Mouse (Mus musculus): Measurements from ENCODE around the gene Plpp6.
"Not testable (repeated sequence)": the region's sequence is repeated elsewhere in the genome, so short reads cannot be mapped to it uniquely, and the experiment has no call there.

The Plpp6 gene

GRCm38 (mm10) chr19:28982617-28983016 lies 18.9 kb downstream of the Plpp6 start:
- no peak for DNase-seq (ENCODE audit: low read depth, low spot score)

GRCm38 (mm10) chr19:28989515-28989914 lies 25.8 kb downstream of the Plpp6 start:
- no peak for DNase-seq (ENCODE audit: low read depth, low spot score)

GRCm38 (mm10) chr19:28990194-28990589 lies 26.4 kb downstream of the Plpp6 start, which contains the start of gene Cdc37l1:
TSS of gene Cdc37l1 (plus strand) at chr19:28990352.
- peak; percentile 96 for DNase-seq (ENCODE audit: low read depth, low spot score)

DNA sequence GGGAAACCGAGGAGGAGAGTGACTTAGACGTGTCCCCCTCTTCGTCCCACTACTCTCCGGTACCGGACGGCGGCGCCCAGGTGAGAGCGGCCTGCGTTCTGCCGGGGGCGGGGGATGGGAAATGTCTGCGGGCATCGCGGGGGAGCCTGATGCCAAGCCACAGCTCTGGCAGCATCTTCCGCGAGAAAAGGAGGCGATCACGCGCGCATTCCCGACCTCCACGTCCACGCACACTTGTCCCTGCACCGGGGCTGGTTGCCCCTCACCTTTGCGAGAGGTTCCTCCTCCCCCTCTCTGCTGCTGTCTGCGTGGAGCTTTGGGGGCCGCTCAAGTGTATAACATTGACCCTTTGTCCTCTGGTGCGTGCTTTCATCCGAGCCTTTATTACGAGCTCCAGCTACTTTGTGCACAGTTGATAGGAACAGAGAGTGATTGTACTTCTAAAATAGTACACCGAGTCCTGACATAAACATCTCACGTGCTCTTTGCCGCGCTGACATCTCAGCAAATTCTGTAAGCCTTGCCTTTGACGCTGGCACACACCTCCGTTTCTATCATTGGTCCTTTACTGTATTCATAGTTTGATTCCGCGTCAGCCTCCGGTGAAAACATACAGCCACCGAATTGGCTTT lies 27.0 kb downstream of the Plpp6 start:
- no peak for DNase-seq (ENCODE audit: low read depth, low spot score)

GRCm38 (mm10) chr19:28991391-28991790 lies 27.6 kb downstream of the Plpp6 start:
- DNase-seq (ENCODE audit: low read depth, low spot score) = no peak

DNA sequence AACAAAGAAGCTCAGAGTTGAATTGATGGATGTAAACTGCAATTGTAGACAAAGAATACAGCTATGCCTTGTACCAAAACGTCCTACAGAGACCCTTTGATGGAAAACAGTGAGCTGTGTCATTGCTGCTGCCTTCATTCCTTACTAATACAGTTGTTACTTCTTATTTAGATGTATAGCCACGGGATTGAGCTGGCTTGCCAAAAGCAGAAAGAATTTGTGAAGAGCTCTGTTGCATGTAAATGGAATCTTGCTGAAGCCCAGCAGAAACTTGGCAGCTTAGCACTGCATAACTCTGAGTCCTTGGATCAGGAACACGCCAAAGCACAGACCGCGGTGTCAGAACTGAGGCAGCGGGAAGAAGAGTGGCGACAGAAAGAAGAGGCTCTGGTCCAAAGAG lies 31.1 kb downstream of the Plpp6 start:
- DNase-seq (ENCODE audit: low read depth, low spot score) = no peak

GRCm38 (mm10) chr19:28995366-28995765 lies 31.6 kb downstream of the Plpp6 start:
- DNase-seq (ENCODE audit: low read depth, low spot score) = no peak

DNA sequence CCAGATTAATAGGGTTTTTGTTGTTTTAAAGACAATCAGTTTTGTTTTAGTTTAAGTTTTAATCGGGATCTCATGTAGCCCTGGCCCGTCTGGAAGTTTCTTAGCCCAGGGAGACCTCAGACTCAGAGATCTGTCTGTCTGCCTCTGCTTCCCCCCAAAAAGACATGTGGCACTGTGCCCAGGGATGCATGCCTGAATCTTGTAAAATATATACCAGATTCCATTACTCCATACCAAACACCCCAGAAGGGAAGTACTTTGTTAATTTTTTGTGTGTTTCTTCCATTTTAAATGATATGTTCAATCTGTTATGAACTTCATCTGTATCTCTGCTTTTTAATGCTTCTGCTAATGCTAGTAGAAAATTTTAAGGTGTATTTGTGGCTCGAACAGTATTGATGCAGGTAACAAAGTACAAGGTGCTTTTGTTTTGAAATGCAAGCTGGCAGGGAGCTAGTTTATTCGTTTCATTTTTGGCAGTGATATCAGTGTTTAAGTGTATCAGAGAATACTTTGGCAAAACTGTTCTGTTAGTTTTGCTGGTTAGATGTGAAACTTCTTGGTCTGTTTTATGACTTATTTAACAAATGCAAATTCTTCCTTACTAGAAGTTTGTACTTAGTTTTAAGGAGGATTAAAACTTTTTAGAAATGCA lies 34.4 kb downstream of the Plpp6 start:
- no peak for DNase-seq (ENCODE audit: low read depth, low spot score)

DNA sequence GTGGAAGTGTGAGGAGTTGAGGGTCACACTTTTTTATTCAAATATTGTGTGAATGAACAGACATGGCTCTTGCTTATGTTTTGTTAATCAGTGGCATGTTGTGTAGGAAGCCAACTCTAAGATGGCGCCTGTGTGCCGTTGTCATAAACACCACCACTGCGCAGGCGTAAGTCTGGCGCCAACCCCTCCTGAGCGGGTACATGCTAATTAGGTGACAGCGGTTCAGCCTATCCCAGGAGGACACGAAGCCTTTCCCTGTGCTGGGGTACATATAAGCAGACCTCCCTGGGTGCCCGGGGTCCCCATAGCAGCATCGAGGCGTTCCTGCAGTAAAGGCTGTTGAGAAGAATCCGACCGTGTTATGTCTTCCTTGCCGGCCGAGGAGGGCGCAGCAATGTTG lies 36.6 kb downstream of the Plpp6 start:
- not testable (repeated sequence) for DNase-seq (ENCODE audit: low read depth, low spot score)

- DNase-seq (ENCODE audit: low read depth, low spot score) = no peak
Measured at GRCm38 (mm10) chr19:29008069-29008706, 44.4 kb downstream of the Plpp6 start.

DNA sequence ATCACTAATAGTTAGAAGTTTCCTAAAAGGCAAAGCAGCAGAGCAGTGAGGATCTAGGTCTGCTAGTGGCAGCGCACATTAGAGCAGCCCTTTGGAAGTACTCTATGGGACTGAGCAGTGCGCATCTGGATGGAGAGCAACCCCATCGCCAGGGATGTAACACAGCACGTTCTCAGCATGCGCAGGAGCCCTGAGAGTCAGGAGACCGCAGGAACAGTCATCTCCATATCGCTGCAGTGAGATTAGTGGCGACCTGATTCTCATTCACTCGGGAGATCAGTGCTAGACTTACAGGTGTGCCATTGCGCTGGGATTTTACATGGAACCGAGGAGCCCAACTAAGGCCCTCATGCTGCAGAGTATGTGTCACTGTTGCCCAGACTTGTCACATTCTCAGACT lies 45.3 kb downstream of the Plpp6 start:
- no peak for DNase-seq (ENCODE audit: low read depth, low spot score)

DNA sequence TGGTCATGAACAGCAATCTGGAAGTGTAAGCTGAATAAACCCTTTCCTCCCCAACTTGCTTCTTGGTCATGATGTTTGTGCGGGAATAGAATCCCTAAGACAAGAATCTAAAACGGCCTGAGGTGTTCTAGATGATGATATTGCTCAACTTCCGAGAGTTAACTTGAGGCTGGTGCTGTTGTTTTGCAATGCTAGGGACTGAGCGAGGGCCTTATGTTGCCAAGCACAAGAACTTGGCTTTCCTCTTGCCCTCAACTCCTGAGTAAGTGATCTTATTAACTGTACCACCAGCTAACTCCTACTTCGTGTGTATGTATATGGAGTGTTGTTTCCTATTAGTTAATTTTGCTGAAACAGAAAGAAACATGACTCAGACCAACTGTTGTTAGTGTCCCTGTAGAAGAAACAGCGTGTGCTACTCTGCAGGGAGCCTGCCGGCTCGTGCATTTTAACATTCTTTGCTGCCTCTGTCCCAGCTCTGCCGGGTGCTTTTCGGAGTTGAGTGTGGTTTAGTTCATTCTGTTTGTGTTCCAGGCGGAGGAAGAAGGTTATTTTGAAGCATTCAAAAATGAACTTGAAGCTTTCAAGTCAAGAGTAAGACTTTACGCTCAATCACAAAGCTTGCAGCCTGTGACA lies 47.7 kb downstream of the Plpp6 start:
- DNase-seq (ENCODE audit: low read depth, low spot score) = no peak

GRCm38 (mm10) chr19:29014466-29015055 lies 50.8 kb downstream of the Plpp6 start:
- DNase-seq (ENCODE audit: low read depth, low spot score) = no peak

- DNase-seq (ENCODE audit: low read depth, low spot score) = no peak
Measured at GRCm38 (mm10) chr19:29015410-29016203, 51.9 kb downstream of the Plpp6 start.

GRCm38 (mm10) chr19:29016204-29016765 lies 52.5 kb downstream of the Plpp6 start:
- no peak for DNase-seq (ENCODE audit: low read depth, low spot score)
